Comparison of ENCODE assay signal across 7 mouse cellular contexts in the genomic region with DNA sequence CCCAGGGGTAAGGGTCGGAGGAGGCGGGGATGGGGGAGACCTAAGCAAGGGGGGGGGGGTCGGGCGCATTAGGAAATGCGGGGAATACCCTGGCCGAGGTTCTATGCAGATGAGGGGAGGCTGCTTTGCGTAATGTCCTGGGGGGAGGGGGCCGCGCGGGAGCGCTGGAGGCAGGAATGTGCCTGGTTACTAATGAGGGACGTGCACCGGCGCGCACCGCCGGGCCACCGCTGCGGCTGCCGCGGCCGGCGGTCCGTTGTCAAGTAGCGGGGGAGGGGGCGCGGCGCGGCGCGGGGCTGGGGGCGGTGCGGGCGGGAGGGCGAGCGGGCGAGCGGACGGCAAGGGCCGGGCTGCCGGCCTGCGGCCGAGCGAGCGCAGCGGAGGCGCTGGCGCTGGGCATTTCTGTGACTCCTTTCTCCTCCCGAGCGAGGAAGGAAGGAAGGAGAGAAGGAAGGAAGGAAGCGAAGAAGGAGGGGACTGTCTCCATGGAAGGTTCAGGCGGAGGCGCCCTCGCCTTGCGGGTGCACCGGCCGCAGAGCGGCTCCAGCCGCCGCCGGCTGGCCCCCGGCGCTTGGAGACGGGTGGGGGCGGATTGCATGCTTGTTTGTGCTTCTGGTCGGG. TPM values are rescaled to one million over a fixed set of nuclear protein-coding genes. Genes with fewer than 3 reads are reported as not detected.
A peak's percentile ranks its signal among the peaks of the same experiment; 100 is the strongest.
DNase-seq lines count a peak whose midpoint lies in the region; ATAC-seq and TF ChIP-seq lines count a peak whose summit lies in the region.

No protein-coding gene starts in this region.

- ATAC-seq in activated CD4-positive, CD25-positive, alpha-beta regulatory T cell, adult 4 months = peak; percentile 25

- H3K4me1 ChIP-seq in spleen, adult 2 months (ENCODE audit: control insufficient read depth, insufficient read depth, insufficient read length) = peaks cover 6% of the 10 kb centered on the region; the same call in 1 of the 2 replicates

- DNase-seq in cerebellum, postnatal 10 days = peak; percentile 88
- DNase-seq in gastrocnemius, postnatal 10 days = peak; percentile 75
- peak; percentile 88 for DNase-seq in induced T-regulatory cell, adult 2 months (ENCODE audit: low read depth)
- DNase-seq in left cerebral cortex, postnatal 10 days (ENCODE audit: extremely low spot score in 1 of 2, low spot score in 2 of 2) = peak; percentile 59 to 89
- DNase-seq in mesoderm, embryonic 11.5 days (ENCODE audit: low read depth, low spot score) = peak; percentile 84
- DNase-seq in spleen, adult 2 months (ENCODE audit: low read depth in 1 of 2, low spot score in 2 of 2) = peak; percentile 52 to 78

- under 1% methylated on average over 58 of the region's 66 CpGs for WGBS in spleen, adult 2 months

- no peak; the same call in 1 of the 2 replicates for TF ChIP-seq POLR2A in spleen, adult 2 months (IDR thresholded peaks at IDR 0.05; ENCODE audit: low read depth, low read length)

- TF ChIP-seq CTCF in spleen, adult 2 months (IDR thresholded peaks at IDR 0.05; ENCODE audit: extremely low read depth, insufficient read depth, insufficient read length, insufficient replicate concordance) = no peak

- no peaks in the 10 kb centered on the region for H3K27me3 ChIP-seq in spleen, adult 2 months (ENCODE audit: control insufficient read depth, insufficient read depth, low read length)

- H3K27ac ChIP-seq in spleen, adult 2 months (ENCODE audit: insufficient read depth, low read length) = peak overlapping the region; percentile 97

- intact Hi-C loops in left cerebral cortex, postnatal 10 days (cut with DNase I) = loop anchor here (5.0 kb wide), 7 partner anchors 80 to 425 kb away; a partner anchor contains a TSS

- peak overlapping the region; percentile 97 for H3K4me3 ChIP-seq in spleen, adult 2 months (ENCODE audit: extremely low read depth, insufficient read depth, insufficient read length)

- no peaks in the 10 kb centered on the region for H3K36me3 ChIP-seq in spleen, adult 2 months (ENCODE audit: control insufficient read depth, insufficient read depth, low read length)

RNA-seq across cellular contexts. Expression of a gene that starts 1.1 kb away (rescaled TPM):
- 10 to 100 TPM; 21.7 to 27.0 TPM for polyA plus RNA-seq in activated CD4-positive, CD25-positive, alpha-beta regulatory T cell, adult 4 months (2017; shearing (Covaris generic))
- total RNA-seq in gastrocnemius, postnatal 10 days (2021) = 10 to 100 TPM; 53.4 to 64.4 TPM
- 100 to 1,000 TPM; 277 to 292 TPM for total RNA-seq in left cerebral cortex, postnatal 10 days (2021)
- 8.7 and 10.7 TPM in 2 replicates for polyA plus RNA-seq in spleen, adult 2 months (2012; rRNA removed)

Comparison
In these comparisons a context has a peak if more than half of its experiments do, and no peak if none do; other contexts are left out.
1. Peak in every context shown above with its lines: DNase-seq, ATAC-seq, H3K4me3 ChIP-seq and H3K27ac ChIP-seq.
2. RNA of a gene that starts 1.1 kb away (total RNA-seq): 277 to 292 TPM in left cerebral cortex, postnatal 10 days; 53.4 to 64.4 TPM in gastrocnemius, postnatal 10 days; every median in the first group is over 4 times any median in the second.